Mouse (Mus musculus) ES-E14 (cell line): ENCODE data around the gene Npas2.

ENCODE experiments used
- CHD2 ChIP-seq: IDR thresholded peaks from 2 replicates; pipeline ENCODE4 v1.6.1; 2014; ENCODE audit warnings: mild to moderate bottlenecking, low read depth, low read length, inconsistent platforms
- MAFK ChIP-seq: IDR thresholded peaks from 2 replicates; pipeline ENCODE4 v1.6.1; 2014; ENCODE audit warnings: mild to moderate bottlenecking, low read depth, low read length, inconsistent platforms; ENCODE audit not compliant: insufficient read depth
- ZC3H11A ChIP-seq: IDR thresholded peaks from 2 replicates; pipeline ENCODE4 v1.6.1; 2012; ENCODE audit warnings: low read depth, mild to moderate bottlenecking, inconsistent platforms, low read length, borderline replicate concordance

DNA sequence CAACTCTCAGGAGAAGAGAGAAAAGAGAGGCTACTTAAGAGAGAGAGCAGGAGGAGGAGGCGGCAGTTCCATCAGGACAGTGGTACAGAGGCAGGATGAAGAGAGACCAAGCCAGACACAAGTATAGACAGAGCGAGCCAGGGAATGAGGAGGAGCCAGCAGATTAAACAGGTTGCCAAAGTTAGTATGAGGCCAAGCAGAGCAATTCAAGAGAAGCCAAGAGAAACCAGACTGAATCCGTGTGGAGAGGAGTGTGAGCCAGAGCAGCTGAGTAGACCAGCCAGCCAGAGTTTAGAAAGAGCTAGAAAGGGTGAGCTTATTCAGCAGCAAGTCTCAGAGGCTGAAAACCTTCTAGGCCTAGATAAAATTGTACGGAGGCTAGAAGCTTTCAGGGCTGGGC is 194.0 kb downstream of the Npas2 start:
- no peak for TF ChIP-seq ZC3H11A
- TF ChIP-seq MAFK = no peak
- TF ChIP-seq CHD2 = no peak
